Mouse (Mus musculus) liver, embryonic 14.5 days (tissue): ENCODE data around the gene Crtc2. TPM values are rescaled to one million over a fixed set of nuclear protein-coding genes. Genes with fewer than 3 reads are reported as not detected.
"Not testable (repeated sequence)": the region's sequence is repeated elsewhere in the genome, so short reads cannot be mapped to it uniquely, and the experiment has no call there.

ENCODE experiments used
- ATAC-seq: fragments of 200-750 bp; cut with Nextera tagmentation; 2 replicates; pipeline ENCODE4 v1.8.0; 2017; ENCODE audit warnings: moderate number of reproducible peaks, mild to moderate bottlenecking, moderate library complexity; ENCODE audit not compliant: insufficient read depth
- DNase-seq, 3 experiments: peaks; one replicate each; pipeline ENCODE4 v3.0.0-alpha.2; 2012 to 2013; ENCODE audit warnings: low read depth in 3 of 3, low spot score in 3 of 3
- H3K27ac ChIP-seq: fragments of 300-500 bp; sonication (generic); 2 replicates; pipeline ENCODE4 v1.5.1; 2014; ENCODE audit warnings: moderate library complexity, mild to moderate bottlenecking, control low read depth, inconsistent platforms
- H3K27me3 ChIP-seq: fragments of 300-500 bp; sonication (generic); 2 replicates; pipeline ENCODE4 v1.6.1; 2014; ENCODE audit warnings: mild to moderate bottlenecking, low read length, moderate library complexity; ENCODE audit not compliant: control insufficient read depth, insufficient read depth
- H3K36me3 ChIP-seq: fragments of 300-500 bp; sonication (generic); replicated peaks from 2 replicates; pipeline ENCODE4 v1.6.1; 2014; ENCODE audit warnings: low read depth; ENCODE audit not compliant: control insufficient read depth, insufficient read depth
- H3K4me1 ChIP-seq, 2 experiments: fragments of 200-500 bp in 1 of 2; fragments of 300-500 bp in 1 of 2; sonication (generic) in 1 of 2; replicated peaks; 2 replicates each; pipeline ENCODE4 v1.6.1; 2012 to 2014; ENCODE audit warnings: antibody characterized with exemption in 1 of 2, inconsistent platforms in 1 of 2, low read length in 1 of 2; ENCODE audit not compliant: control insufficient read depth in 2 of 2, insufficient read depth in 2 of 2
- H3K4me2 ChIP-seq: fragments of 300-500 bp; sonication (generic); 2 replicates; pipeline ENCODE4 v1.6.1; 2014; ENCODE audit warnings: low read depth, mild to moderate bottlenecking, control low read depth, moderate library complexity
- H3K4me3 ChIP-seq, 2 experiments: fragments of 200-500 bp in 1 of 2; fragments of 300-500 bp in 1 of 2; sonication (generic) in 1 of 2; 2 replicates each; pipeline ENCODE4 v1.5.1; 2012 to 2014; ENCODE audit warnings: low read depth in 2 of 2, low read length in 2 of 2, mild to moderate bottlenecking in 2 of 2, control low read depth in 1 of 2, inconsistent platforms in 1 of 2, moderate library complexity in 1 of 2; ENCODE audit not compliant: insufficient read depth in 1 of 2
- H3K9ac ChIP-seq: fragments of 300-500 bp; sonication (generic); replicated peaks from 2 replicates; pipeline ENCODE4 v1.6.1; 2014; ENCODE audit warnings: mild to moderate bottlenecking, control low read depth, moderate library complexity
- H3K9me3 ChIP-seq: fragments of 300-500 bp; sonication (generic); 2 replicates; pipeline ENCODE4 v1.6.1; 2016; ENCODE audit warnings: low read length, mixed read lengths; ENCODE audit not compliant: control insufficient read depth
- CTCF ChIP-seq: IDR thresholded peaks from 2 replicates; pipeline ENCODE4 v1.5.1; 2016; ENCODE audit warnings: antibody characterized with exemption, low read depth, control low read depth
- EP300 ChIP-seq: IDR thresholded peaks from 2 replicates; pipeline ENCODE4 v1.6.1; 2016; ENCODE audit warnings: antibody characterized with exemption, low read depth
- WGBS: fragments of 180-500 bp; shearing (Covaris S2); extraction: QIAGEN DNeasy Blood & Tissue Kit; methylation state at CpG from one replicate; pipeline ENCODE4 v1.1.7; 2014; ENCODE audit not compliant: insufficient replicate concordance; 5-methylcytosine and 5-hydroxymethylcytosine counted together
- polyA plus RNA-seq, 2 experiments: library from polyadenylated mRNA; depleted of rRNA in 1 of 2; stranded (reverse) in 1 of 2; unstranded in 1 of 2; fragments of >200 nt; fragmentation: Nextera tagmentation in 1 of 2; extraction: Ambion mirVana in 1 of 2; gene quantifications; 2 replicates each; pipeline versions ENCODE4 v1.2.1 to v1.2.3; 2012 to 2014

The Crtc2 gene
- polyA plus RNA-seq, 2 experiments: 3.2 to 7.6 TPM

- DNase-seq: peak; percentile 79 to 83 (median 82)
- Histone ChIP-seq H3K27me3 (no peaks in the 10 kb centered on the region), H3K4me2 (peak within 1 kb of the TSS; percentile 79), H3K4me1 (peaks cover 4 to 9% of the 10 kb centered on the region in 2 experiments), H3K4me3 (peak within 1 kb of the TSS; percentile 69 to 89), H3K36me3 (no peaks in the 10 kb centered on the region; the same call in 1 of the 2 replicates), H3K9ac (peak within 1 kb of the TSS; percentile 73), H3K9me3 (no peaks in the 10 kb centered on the region), H3K27ac (peak within 1 kb of the TSS; percentile 46)
- under 1% methylated on average over 44 of the region's 44 CpGs for WGBS
- ATAC-seq: peak; percentile 90
- peak; percentile 11; the same call in 1 of the 2 replicates for TF ChIP-seq CTCF
- TF ChIP-seq EP300: no peak
Measured at GRCm38 (mm10) chr3:90247960-90248745, 5.8 kb upstream of the Crtc2 start, which contains the start of gene Slc39a1. Gene Slc39a1 (plus strand): TSS chr3:90248172.

GRCm38 (mm10) chr3:90248746-90249100 is 5.2 kb upstream of the Crtc2 start:
- Histone ChIP-seq H3K9ac (peak overlapping the region; percentile 73), H3K27ac (no peak overlapping the region), H3K27me3 (no peaks in the 10 kb centered on the region), H3K36me3 (no peaks in the 10 kb centered on the region; the same call in 1 of the 2 replicates), H3K4me1 (peaks cover 4 to 9% of the 10 kb centered on the region in 2 experiments), H3K4me2 (peak overlapping the region; percentile 79), H3K4me3 (peak overlapping the region; percentile 69 to 89), H3K9me3 (no peaks in the 10 kb centered on the region)
- DNase-seq (no peak), ATAC-seq (peak; percentile 7; the same call in 1 of the 2 replicates)
- 0% methylated on average over 10 of the region's 10 CpGs for WGBS
- TF ChIP-seq EP300 (no peak), CTCF (no peak)

GRCm38 (mm10) chr3:90250791-90251190 is 3.2 kb upstream of the Crtc2 start:
- Histone ChIP-seq H3K9ac (no peak overlapping the region), H3K27ac (no peak overlapping the region), H3K27me3 (no peaks in the 10 kb centered on the region), H3K9me3 (no peaks in the 10 kb centered on the region), H3K4me1 (peaks cover 9 to 15% of the 10 kb centered on the region in 2 experiments), H3K4me2 (no peak overlapping the region), H3K4me3 (no peak overlapping the region), H3K36me3 (no peaks in the 10 kb centered on the region; the same call in 1 of the 2 replicates)
- 78% methylated on average over 6 of the region's 6 CpGs for WGBS
- ATAC-seq (no peak), DNase-seq (no peak)
- TF ChIP-seq EP300: no peak
- no peak for TF ChIP-seq CTCF

GRCm38 (mm10) chr3:90251731-90252226 is 2.2 kb upstream of the Crtc2 start:
- H3K4me2 ChIP-seq, ATAC-seq, H3K27ac ChIP-seq, H3K9me3 ChIP-seq, DNase-seq, H3K36me3 ChIP-seq, H3K27me3 ChIP-seq, H3K9ac ChIP-seq, H3K4me3 ChIP-seq: not testable (repeated sequence)
- peaks cover 9 to 15% of the 10 kb centered on the region in 2 experiments for H3K4me1 ChIP-seq
- 82% methylated on average over 9 of the region's 12 CpGs for WGBS

GRCm38 (mm10) chr3:90252659-90253058 is 1.3 kb upstream of the Crtc2 start:
- H3K27ac ChIP-seq, H3K4me3 ChIP-seq, H3K27me3 ChIP-seq, DNase-seq, ATAC-seq, H3K36me3 ChIP-seq, H3K4me2 ChIP-seq, H3K9me3 ChIP-seq, H3K9ac ChIP-seq: not testable (repeated sequence)
- WGBS: 82% methylated on average over 2 of the region's 2 CpGs
- H3K4me1 ChIP-seq: peaks cover 6 to 12% of the 10 kb centered on the region in 2 experiments

GRCm38 (mm10) chr3:90253174-90253573 is 789 bp upstream of the Crtc2 start:
- not testable (repeated sequence) for H3K27ac ChIP-seq, ATAC-seq, H3K36me3 ChIP-seq, H3K4me3 ChIP-seq, H3K27me3 ChIP-seq, DNase-seq, H3K9ac ChIP-seq, H3K9me3 ChIP-seq, H3K4me2 ChIP-seq
- 37% methylated on average over 1 of the region's 1 CpGs for WGBS
- H3K4me1 ChIP-seq: peaks cover 5 to 11% of the 10 kb centered on the region in 2 experiments; a peak in 3 of 4 replicates
